Mouse (Mus musculus) heart, adult 9 months (tissue): ENCODE results near the gene Nr2c2.
A peak's percentile ranks its signal among the peaks of the same experiment; 100 is the strongest.
"Not testable (repeated sequence)": the region's sequence is repeated elsewhere in the genome, so short reads cannot be mapped to it uniquely, and the experiment has no call there.

Source experiments
- DNase-seq, 2 experiments: peaks; one replicate each; pipeline ENCODE4 v3.0.0; 2022; ENCODE audit warnings: low spot score in 2 of 2

Nr2c2 gene

DNA sequence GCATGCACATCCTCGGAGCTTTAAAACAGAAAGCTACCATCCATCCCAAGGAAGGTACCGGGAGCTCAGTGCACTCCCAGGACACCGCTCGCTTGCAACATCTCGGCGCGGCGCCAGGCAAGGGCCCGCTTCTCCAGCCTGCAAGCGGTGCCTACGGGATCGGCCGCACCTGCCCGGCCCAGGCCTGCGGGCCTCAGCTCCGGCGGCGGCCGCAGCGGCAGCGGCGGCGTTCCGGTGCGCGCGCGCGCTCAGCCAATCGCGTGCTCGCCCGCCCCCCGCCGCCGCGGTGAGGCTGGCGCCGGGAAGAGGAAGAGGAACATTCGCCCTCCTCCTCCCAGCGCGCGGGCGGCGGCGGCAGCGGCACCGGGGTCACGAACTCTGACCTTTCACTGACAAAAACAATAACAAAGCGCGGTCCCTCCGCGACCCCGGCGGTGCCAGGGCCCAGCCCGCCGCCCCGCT is at the start of gene Nr2c2:
Gene Nr2c2, plus strand, starts transcription at position 261 of the 462 bp plus-strand sequence.
- DNase-seq = peak; percentile 82 to 85

GRCm38 (mm10) chr6:92042055-92042454 is 49.1 kb upstream of the Nr2c2 start:
- peak in 1 of 2 experiments; percentile 41 for DNase-seq

GRCm38 (mm10) chr6:92042850-92043249 is 48.3 kb upstream of the Nr2c2 start:
- DNase-seq = no peak

DNA sequence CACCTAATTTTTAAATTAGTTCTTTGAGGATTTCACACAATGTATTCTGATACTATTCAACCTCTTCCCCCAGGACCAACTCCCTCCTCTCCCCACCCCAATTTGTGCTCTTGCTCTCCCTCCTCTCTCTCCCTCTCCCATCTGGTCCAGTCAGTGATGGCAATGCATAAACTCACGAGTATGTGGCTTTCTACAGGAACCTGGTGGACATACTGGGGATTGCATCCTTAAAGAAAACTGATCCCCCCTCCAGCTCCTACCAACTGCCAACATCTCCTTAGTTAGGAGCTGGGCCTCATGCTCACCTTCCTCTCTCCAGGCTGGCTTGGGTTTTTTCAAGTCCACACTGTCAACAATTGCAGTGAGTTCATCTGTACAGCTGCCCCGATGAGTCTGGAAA is 33.4 kb upstream of the Nr2c2 start:
- no peak for DNase-seq

DNA sequence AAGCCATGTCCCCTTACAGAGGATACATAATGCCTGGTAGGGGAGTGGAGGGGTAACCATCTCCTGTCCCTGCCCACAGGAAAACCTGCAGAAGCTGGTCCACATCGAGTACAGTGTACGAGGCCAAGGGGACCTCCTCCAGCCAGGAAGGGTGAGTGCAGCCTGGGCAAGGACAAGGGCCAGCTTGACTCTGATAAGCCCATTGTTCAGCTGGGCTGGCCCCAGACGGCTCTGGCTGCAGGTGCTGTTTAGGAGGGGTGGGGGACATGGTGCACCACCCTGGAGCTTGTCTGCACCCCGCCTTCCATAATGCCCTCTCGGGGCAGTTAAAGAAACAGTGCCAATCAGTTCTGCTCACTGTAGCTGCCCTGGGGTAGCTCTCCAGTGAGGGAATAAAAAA is 29.5 kb upstream of the Nr2c2 start:
- DNase-seq = peak in 1 of 2 experiments; percentile 51

- peak; percentile 21 to 38 for DNase-seq
These were observed 27.7 kb upstream of the Nr2c2 start for GRCm38 (mm10) chr6:92063452-92063851.

DNA sequence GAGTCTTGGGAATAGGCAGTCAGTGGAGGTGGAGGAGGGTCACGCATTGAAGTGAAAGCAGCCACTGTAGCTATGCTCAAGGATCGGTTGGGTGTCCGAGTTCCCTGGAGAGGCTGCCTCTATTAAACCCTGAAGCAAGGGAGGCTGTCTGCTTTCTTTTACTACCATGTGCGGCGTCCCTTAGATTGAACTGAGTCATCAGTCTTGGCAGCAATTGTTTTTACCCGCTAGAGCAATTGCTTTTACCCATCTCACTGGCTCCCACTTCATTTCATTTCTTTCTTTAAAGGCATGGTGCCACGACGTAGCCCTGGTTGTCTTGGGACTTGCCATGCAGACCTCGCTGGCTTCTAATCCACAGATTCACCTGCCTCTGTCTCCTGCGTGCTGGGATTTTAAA is 27.1 kb upstream of the Nr2c2 start:
- no peak for DNase-seq

DNA sequence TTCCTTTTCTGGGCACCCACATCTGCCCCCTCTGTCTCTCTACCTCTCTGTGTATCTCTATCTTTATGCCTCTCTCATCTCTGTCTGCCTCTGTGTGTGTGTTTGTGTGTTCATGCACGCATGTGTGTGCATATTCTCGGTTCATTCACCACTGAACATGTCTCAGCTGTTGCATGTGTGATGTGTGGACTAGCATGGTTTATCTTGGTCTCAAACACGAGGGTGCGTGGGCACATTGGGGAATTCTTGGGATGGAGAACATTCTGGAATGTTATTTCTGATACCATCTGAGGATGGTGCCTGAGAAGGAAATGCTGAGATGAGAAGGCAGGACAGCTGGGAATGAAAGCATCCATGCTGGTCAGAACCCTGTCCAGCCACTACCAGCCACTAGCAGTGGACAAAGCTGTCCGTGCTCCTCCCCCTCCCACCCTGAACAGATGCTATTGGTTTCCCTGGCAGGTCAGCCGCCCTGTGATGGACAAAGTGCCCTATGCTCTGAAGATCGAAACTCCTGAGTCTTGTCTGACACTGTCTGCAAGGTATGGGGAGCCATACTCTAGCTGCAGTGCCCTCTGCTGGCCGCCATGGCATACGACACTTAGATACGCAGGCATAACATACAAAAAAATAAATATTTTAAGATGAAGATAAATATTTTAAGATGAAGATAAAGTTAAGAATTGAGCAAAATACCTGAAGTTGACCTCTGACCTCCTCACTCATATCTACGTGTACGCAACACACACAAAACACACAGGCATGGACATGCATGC is 25.3 kb upstream of the Nr2c2 start:
- DNase-seq = peak in 1 of 2 experiments; percentile 31

GRCm38 (mm10) chr6:92067146-92067790 is 23.9 kb upstream of the Nr2c2 start:
- peak; percentile 61 to 67 for DNase-seq

GRCm38 (mm10) chr6:92071121-92071839 is 19.9 kb upstream of the Nr2c2 start:
- DNase-seq = no peak

GRCm38 (mm10) chr6:92080730-92081129 is 10.5 kb upstream of the Nr2c2 start:
- no peak for DNase-seq

DNA sequence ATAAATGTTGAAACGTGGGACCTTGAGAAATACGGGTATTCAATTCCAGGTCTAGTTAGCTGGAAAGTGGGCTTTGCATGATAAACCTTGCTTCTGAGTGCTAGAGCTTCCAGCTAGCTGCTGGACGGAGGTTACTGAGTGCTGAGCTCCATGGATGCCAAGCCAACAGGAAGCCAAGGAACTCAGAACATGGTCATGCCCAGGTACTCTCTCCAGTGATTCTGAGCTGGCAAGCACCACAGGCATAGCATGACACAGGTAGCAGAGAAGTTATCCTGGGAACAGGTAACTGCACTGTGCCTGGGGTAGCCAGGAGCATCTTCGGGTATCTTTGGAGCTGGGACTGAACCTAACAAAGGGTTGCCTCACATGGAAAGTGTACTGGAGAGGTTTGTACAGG is 8.4 kb upstream of the Nr2c2 start:
- DNase-seq = no peak

DNA sequence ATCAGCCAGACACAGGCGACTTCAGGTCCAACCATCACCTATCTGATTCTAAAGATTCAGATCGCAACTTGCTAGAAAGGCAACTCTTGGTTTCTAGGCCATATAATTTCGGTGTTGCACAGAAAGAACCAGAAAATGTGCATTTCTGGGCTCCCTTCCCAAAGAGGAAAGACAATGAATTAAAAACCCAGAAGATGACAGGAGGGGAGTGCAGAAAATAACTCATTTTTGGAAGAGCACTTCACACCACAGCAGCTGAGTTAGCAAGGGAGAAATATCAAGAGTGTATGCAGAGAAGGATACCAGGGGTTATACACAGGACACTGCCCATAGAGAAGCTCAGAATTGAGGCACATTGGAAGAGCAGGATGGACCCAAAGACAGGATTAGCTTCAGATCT is 6.3 kb upstream of the Nr2c2 start:
- DNase-seq = no peak

GRCm38 (mm10) chr6:92089141-92089540 is 2.0 kb upstream of the Nr2c2 start:
- not testable (repeated sequence) for DNase-seq

GRCm38 (mm10) chr6:92089982-92090381 is 1.2 kb upstream of the Nr2c2 start:
- no peak for DNase-seq

- no peak for DNase-seq
These were observed 693 bp upstream of the Nr2c2 start for GRCm38 (mm10) chr6:92090497-92090896.

- DNase-seq = peak; percentile 99
These were observed 738 bp downstream of the Nr2c2 start for GRCm38 (mm10) chr6:92091767-92092489.

DNA sequence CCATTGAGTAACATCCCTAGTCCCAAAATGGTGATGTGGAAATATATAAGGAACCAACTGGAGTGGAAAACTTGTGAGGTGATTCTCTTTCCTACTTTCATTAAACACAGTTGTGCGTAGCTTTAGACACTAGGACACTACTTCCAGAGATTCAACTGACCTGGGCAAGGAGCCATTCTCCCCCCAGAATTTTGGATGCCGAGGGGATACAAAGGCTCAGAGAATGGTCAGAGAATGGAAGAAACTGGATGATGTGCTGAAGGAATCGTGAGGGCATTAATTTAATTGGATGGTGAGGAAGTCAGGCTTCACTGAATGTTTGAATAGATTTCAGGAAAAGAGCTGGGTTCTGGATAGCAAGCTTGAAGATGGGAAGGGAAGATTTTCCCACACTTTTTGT is 1.5 kb downstream of the Nr2c2 start:
- DNase-seq = no peak

GRCm38 (mm10) chr6:92093869-92094268 is 2.7 kb downstream of the Nr2c2 start:
- no peak for DNase-seq

DNA sequence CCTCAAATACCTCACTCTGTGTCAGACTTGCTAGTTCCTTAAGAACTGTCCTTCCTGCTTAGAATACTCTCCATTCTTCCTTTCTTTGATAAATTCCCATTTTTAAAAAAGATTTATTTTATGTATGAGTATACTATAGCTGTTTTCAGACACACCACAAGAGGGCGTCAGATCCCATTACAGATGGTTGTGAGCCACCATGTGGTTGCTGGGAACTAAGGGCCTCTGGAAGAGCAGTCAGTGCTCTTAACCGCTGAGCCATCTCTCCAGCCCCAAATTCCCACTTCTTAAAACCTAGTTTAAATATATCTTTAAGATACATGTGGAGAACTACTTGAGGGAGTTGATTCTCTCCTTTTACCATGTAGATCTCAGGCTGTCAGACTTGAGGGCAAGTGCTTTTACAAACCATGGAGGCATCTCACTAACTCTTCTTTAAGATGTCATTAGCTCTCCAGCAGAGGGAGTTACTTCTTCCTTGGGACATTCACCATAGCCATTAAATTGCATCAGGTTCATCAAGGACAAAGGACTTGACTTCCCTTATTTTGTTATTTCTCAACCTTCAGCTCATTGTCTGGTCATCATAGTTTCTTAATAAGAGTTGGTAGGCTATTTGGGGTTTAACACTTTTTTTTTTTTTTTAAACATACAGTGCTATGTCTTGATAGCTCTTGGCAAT is 9.6 kb downstream of the Nr2c2 start:
- no peak for DNase-seq

GRCm38 (mm10) chr6:92124547-92124946 is 33.4 kb downstream of the Nr2c2 start:
- no peak for DNase-seq
